Mouse (Mus musculus) liver, embryonic 14.5 days (tissue): ENCODE measurements around the gene Actl11. TPM values are rescaled to one million over a fixed set of nuclear protein-coding genes. Genes with fewer than 3 reads are reported as not detected.
A peak's percentile ranks its signal among the peaks of the same experiment; 100 is the strongest.

Source experiments
- ATAC-seq: fragments of 200-750 bp; cut with Nextera tagmentation; 2 replicates; pipeline ENCODE4 v1.8.0; 2017; ENCODE audit warnings: moderate number of reproducible peaks, mild to moderate bottlenecking, moderate library complexity; ENCODE audit not compliant: insufficient read depth
- DNase-seq, 3 experiments: peaks; one replicate each; pipeline ENCODE4 v3.0.0-alpha.2; 2012 to 2013; ENCODE audit warnings: low read depth in 3 of 3, low spot score in 3 of 3
- H3K27ac ChIP-seq: fragments of 300-500 bp; sonication (generic); 2 replicates; pipeline ENCODE4 v1.5.1; 2014; ENCODE audit warnings: moderate library complexity, mild to moderate bottlenecking, control low read depth, inconsistent platforms
- H3K27me3 ChIP-seq: fragments of 300-500 bp; sonication (generic); 2 replicates; pipeline ENCODE4 v1.6.1; 2014; ENCODE audit warnings: mild to moderate bottlenecking, low read length, moderate library complexity; ENCODE audit not compliant: control insufficient read depth, insufficient read depth
- H3K36me3 ChIP-seq: fragments of 300-500 bp; sonication (generic); replicated peaks from 2 replicates; pipeline ENCODE4 v1.6.1; 2014; ENCODE audit warnings: low read depth; ENCODE audit not compliant: control insufficient read depth, insufficient read depth
- H3K4me1 ChIP-seq, 2 experiments: fragments of 200-500 bp in 1 of 2; fragments of 300-500 bp in 1 of 2; sonication (generic) in 1 of 2; replicated peaks; 2 replicates each; pipeline ENCODE4 v1.6.1; 2012 to 2014; ENCODE audit warnings: antibody characterized with exemption in 1 of 2, inconsistent platforms in 1 of 2, low read length in 1 of 2; ENCODE audit not compliant: control insufficient read depth in 2 of 2, insufficient read depth in 2 of 2
- H3K4me2 ChIP-seq: fragments of 300-500 bp; sonication (generic); 2 replicates; pipeline ENCODE4 v1.6.1; 2014; ENCODE audit warnings: low read depth, mild to moderate bottlenecking, control low read depth, moderate library complexity
- H3K4me3 ChIP-seq, 2 experiments: fragments of 200-500 bp in 1 of 2; fragments of 300-500 bp in 1 of 2; sonication (generic) in 1 of 2; 2 replicates each; pipeline ENCODE4 v1.5.1; 2012 to 2014; ENCODE audit warnings: low read depth in 2 of 2, low read length in 2 of 2, mild to moderate bottlenecking in 2 of 2, control low read depth in 1 of 2, inconsistent platforms in 1 of 2, moderate library complexity in 1 of 2; ENCODE audit not compliant: insufficient read depth in 1 of 2
- H3K9ac ChIP-seq: fragments of 300-500 bp; sonication (generic); replicated peaks from 2 replicates; pipeline ENCODE4 v1.6.1; 2014; ENCODE audit warnings: mild to moderate bottlenecking, control low read depth, moderate library complexity
- H3K9me3 ChIP-seq: fragments of 300-500 bp; sonication (generic); 2 replicates; pipeline ENCODE4 v1.6.1; 2016; ENCODE audit warnings: low read length, mixed read lengths; ENCODE audit not compliant: control insufficient read depth
- CTCF ChIP-seq: IDR thresholded peaks from 2 replicates; pipeline ENCODE4 v1.5.1; 2016; ENCODE audit warnings: antibody characterized with exemption, low read depth, control low read depth
- EP300 ChIP-seq: IDR thresholded peaks from 2 replicates; pipeline ENCODE4 v1.6.1; 2016; ENCODE audit warnings: antibody characterized with exemption, low read depth
- WGBS: fragments of 180-500 bp; shearing (Covaris S2); extraction: QIAGEN DNeasy Blood & Tissue Kit; methylation state at CpG from one replicate; pipeline ENCODE4 v1.1.7; 2014; ENCODE audit not compliant: insufficient replicate concordance; 5-methylcytosine and 5-hydroxymethylcytosine counted together
- polyA plus RNA-seq, 2 experiments: library from polyadenylated mRNA; depleted of rRNA in 1 of 2; stranded (reverse) in 1 of 2; unstranded in 1 of 2; fragments of >200 nt; fragmentation: Nextera tagmentation in 1 of 2; extraction: Ambion mirVana in 1 of 2; gene quantifications; 2 replicates each; pipeline versions ENCODE4 v1.2.1 to v1.2.3; 2012 to 2014

The Actl11 gene
- polyA plus RNA-seq, 2 experiments, result not detected

GRCm38 (mm10) chr9:107935790-107936214 is 7.5 kb downstream of the Actl11 start:
- no peak for ATAC-seq
- TF ChIP-seq EP300, result no peak
- no peak for TF ChIP-seq CTCF
- H3K9me3 ChIP-seq, result no peaks in the 10 kb centered on the region
- no peak for DNase-seq
- 2% methylated on average over 41 of the region's 41 CpGs for WGBS
- peak overlapping the region; percentile 9 to 12; a peak in 2 of 4 replicates for H3K4me3 ChIP-seq
- no peaks in the 10 kb centered on the region for H3K4me1 ChIP-seq
- peak overlapping the region; percentile 38 for H3K4me2 ChIP-seq
- no peaks in the 10 kb centered on the region for H3K36me3 ChIP-seq
- H3K27me3 ChIP-seq, result peaks cover 41% of the 10 kb centered on the region
- no peak overlapping the region for H3K27ac ChIP-seq
- no peak overlapping the region for H3K9ac ChIP-seq

- H3K4me3 ChIP-seq, result peak overlapping the region; percentile 9 to 12; a peak in 2 of 4 replicates
- H3K4me1 ChIP-seq, result no peaks in the 10 kb centered on the region
- H3K9me3 ChIP-seq, result no peaks in the 10 kb centered on the region
- 7% methylated on average over 29 of the region's 29 CpGs for WGBS
- H3K9ac ChIP-seq, result no peak overlapping the region
- ATAC-seq (no peak), DNase-seq (no peak)
- no peak overlapping the region for H3K27ac ChIP-seq
- TF ChIP-seq CTCF (no peak), EP300 (no peak)
- peak overlapping the region; percentile 38 for H3K4me2 ChIP-seq
- H3K36me3 ChIP-seq, result no peaks in the 10 kb centered on the region
- peaks cover 41% of the 10 kb centered on the region for H3K27me3 ChIP-seq
These were observed 8.1 kb downstream of the Actl11 start for GRCm38 (mm10) chr9:107936215-107936822.

GRCm38 (mm10) chr9:107936831-107937230 is 8.6 kb downstream of the Actl11 start:
- no peak overlapping the region for H3K4me2 ChIP-seq

GRCm38 (mm10) chr9:107947241-107948194 is 19.2 kb downstream of the Actl11 start:
- 77% methylated on average over 31 of the region's 31 CpGs for WGBS
- no peak overlapping the region for H3K4me2 ChIP-seq
- no peak for ATAC-seq

More at GRCm38 (mm10) chr9:107936831-107937230, 8.6 kb downstream of the Actl11 start:
- no peak for DNase-seq
- no peak overlapping the region for H3K4me3 ChIP-seq
- H3K27me3 ChIP-seq, result peaks cover 41% of the 10 kb centered on the region
- H3K4me1 ChIP-seq, result no peaks in the 10 kb centered on the region
- 22% methylated on average over 3 of the region's 3 CpGs for WGBS
- H3K27ac ChIP-seq, result no peak overlapping the region
- no peak overlapping the region for H3K9ac ChIP-seq
- TF ChIP-seq EP300, result no peak
- TF ChIP-seq CTCF, result no peak
- ATAC-seq, result no peak
- H3K36me3 ChIP-seq, result no peaks in the 10 kb centered on the region
- H3K9me3 ChIP-seq, result no peaks in the 10 kb centered on the region

More at GRCm38 (mm10) chr9:107947241-107948194, 19.2 kb downstream of the Actl11 start:
- TF ChIP-seq EP300 (no peak), CTCF (no peak)
- H3K27me3 ChIP-seq, result no peaks in the 10 kb centered on the region
- H3K9me3 ChIP-seq, result no peaks in the 10 kb centered on the region
- no peak overlapping the region for H3K4me3 ChIP-seq
- no peak overlapping the region for H3K9ac ChIP-seq
- H3K36me3 ChIP-seq, result no peaks in the 10 kb centered on the region
- DNase-seq, result no peak
- no peak overlapping the region for H3K27ac ChIP-seq
- peaks cover 7 to 14% of the 10 kb centered on the region in 2 experiments; a peak in 3 of 4 replicates for H3K4me1 ChIP-seq
